Mouse (Mus musculus) MEL (cell line): ENCODE data around the gene Cmc2. TPM values are rescaled to one million over a fixed set of nuclear protein-coding genes. Genes with fewer than 3 reads are reported as not detected.

Source experiments
- DNase-seq: peaks from one replicate; pipeline ENCODE4 v3.0.0; 2011; ENCODE audit warnings: low read depth, low spot score
- H3K27ac ChIP-seq: 2 replicates; pipeline ENCODE4 v1.5.1; 2012; ENCODE audit warnings: low read depth, mild to moderate bottlenecking, control low read depth, low read length, moderate library complexity; ENCODE audit not compliant: control insufficient read depth
- H3K27me3 ChIP-seq, 2 experiments: fragments of 150-350 bp in 1 of 2; sonication (generic) in 1 of 2; 2 replicates each; pipeline ENCODE4 v1.6.1; 2012; ENCODE audit warnings: low read length in 2 of 2, mild to moderate bottlenecking in 2 of 2, improper control_type of control experiment in 1 of 2, moderate library complexity in 1 of 2; ENCODE audit not compliant: insufficient read depth in 2 of 2, control insufficient read depth in 1 of 2
- H3K36me3 ChIP-seq, 2 experiments: 2 replicates each; pipeline ENCODE4 v1.6.1; 2012 to 2014; ENCODE audit warnings: low read length in 2 of 2, improper control_type of control experiment in 1 of 2, inconsistent platforms in 1 of 2, mild to moderate bottlenecking in 1 of 2; ENCODE audit not compliant: insufficient read depth in 2 of 2, control insufficient read depth in 1 of 2
- H3K4me1 ChIP-seq, 2 experiments: fragments of 150-350 bp in 1 of 2; sonication (generic) in 1 of 2; 2 replicates each; pipeline ENCODE4 v1.6.1; 2012; ENCODE audit warnings: low read length in 2 of 2, improper control_type of control experiment in 1 of 2, mild to moderate bottlenecking in 1 of 2; ENCODE audit not compliant: insufficient read depth in 2 of 2, control insufficient read depth in 1 of 2
- H3K4me3 ChIP-seq, 2 experiments: fragments of 150-350 bp in 1 of 2; sonication (generic) in 1 of 2; 2 replicates each; pipeline ENCODE4 v1.5.1; 2012; ENCODE audit warnings: low read depth in 2 of 2, low read length in 2 of 2, mild to moderate bottlenecking in 2 of 2, moderate library complexity in 2 of 2, control low read depth in 1 of 2, improper control_type of control experiment in 1 of 2; ENCODE audit not compliant: control insufficient read depth in 1 of 2, insufficient read depth in 1 of 2
- H3K79me2 ChIP-seq: 2 replicates; pipeline ENCODE4 v1.6.1; 2012; ENCODE audit warnings: mild to moderate bottlenecking, low read length, moderate library complexity; ENCODE audit not compliant: control insufficient read depth, poor library complexity, insufficient read depth
- H3K9ac ChIP-seq: 2 replicates; pipeline ENCODE4 v1.6.1; 2012; ENCODE audit warnings: low read depth, mild to moderate bottlenecking, control low read depth, low read length, moderate library complexity; ENCODE audit not compliant: control insufficient read depth, poor library complexity, severe bottlenecking
- H3K9me3 ChIP-seq: fragments of 150-350 bp; sonication (generic); replicated peaks from 2 replicates; pipeline ENCODE4 v1.6.1; 2012; ENCODE audit warnings: mild to moderate bottlenecking, low read length, improper control_type of control experiment, moderate library complexity; ENCODE audit not compliant: insufficient read depth
- BHLHE40 ChIP-seq: IDR thresholded peaks from 2 replicates; pipeline ENCODE4 v1.6.1; 2012; ENCODE audit warnings: low read depth, mild to moderate bottlenecking, inconsistent platforms, low read length, improper control_type of control experiment, borderline replicate concordance
- CHD2 ChIP-seq: IDR thresholded peaks from 2 replicates; pipeline ENCODE4 v1.6.1; 2011; ENCODE audit warnings: low read length, improper control_type of control experiment
- CTCF ChIP-seq, 3 experiments: IDR thresholded peaks in 2 of 3; conservative IDR thresholded peaks in 1 of 3; 2 replicates each; pipeline ENCODE4 v1.5.1; 2011 to 2012; ENCODE audit warnings: low read length in 3 of 3, low read depth in 2 of 3, mild to moderate bottlenecking in 2 of 3, improper control_type of control experiment in 1 of 3, inconsistent platforms in 1 of 3, mixed read lengths in 1 of 3, moderate library complexity in 1 of 3; ENCODE audit not compliant: control insufficient read depth in 1 of 3, insufficient read depth in 1 of 3, poor library complexity in 1 of 3, severe bottlenecking in 1 of 3
- E2F4 ChIP-seq: IDR thresholded peaks from 2 replicates; pipeline ENCODE4 v1.6.1; 2011; ENCODE audit warnings: low read depth, low read length, improper control_type of control experiment, borderline replicate concordance
- EP300 ChIP-seq, 2 experiments: IDR thresholded peaks; 2 replicates each; pipeline ENCODE4 v1.6.1; 2011; ENCODE audit warnings: improper control_type of control experiment in 2 of 2, low read length in 2 of 2, low read depth in 1 of 2, mild to moderate bottlenecking in 1 of 2
- KAT2A ChIP-seq: conservative IDR thresholded peaks from 2 replicates; pipeline ENCODE4 v1.6.1; 2012; ENCODE audit warnings: low read depth, low read length, improper control_type of control experiment, inconsistent platforms
- MAFK ChIP-seq: IDR thresholded peaks from 2 replicates; pipeline ENCODE4 v1.6.1; 2011; ENCODE audit warnings: low read depth, mild to moderate bottlenecking, low read length, improper control_type of control experiment, borderline replicate concordance
- MEF2A ChIP-seq: IDR thresholded peaks from 2 replicates; pipeline ENCODE4 v1.6.1; 2014; ENCODE audit warnings: low read depth, mild to moderate bottlenecking, inconsistent platforms, low read length, improper control_type of control experiment; ENCODE audit not compliant: poor library complexity, insufficient replicate concordance, severe bottlenecking; ENCODE audit errors: extremely low read depth
- MXI1 ChIP-seq: IDR thresholded peaks from 2 replicates; pipeline ENCODE4 v1.6.1; 2011; ENCODE audit warnings: mild to moderate bottlenecking, low read depth, low read length, improper control_type of control experiment
- RAD21 ChIP-seq: IDR thresholded peaks from 2 replicates; pipeline ENCODE4 v1.6.1; 2011; ENCODE audit warnings: mild to moderate bottlenecking, low read depth, low read length, improper control_type of control experiment
- SMC3 ChIP-seq: IDR thresholded peaks from 2 replicates; pipeline ENCODE4 v1.6.1; 2011; ENCODE audit warnings: low read depth, low read length, improper control_type of control experiment
- UBTF ChIP-seq: IDR thresholded peaks from 2 replicates; pipeline ENCODE4 v1.6.1; 2012; ENCODE audit warnings: low read depth, mild to moderate bottlenecking, inconsistent platforms, low read length, improper control_type of control experiment, moderate library complexity, borderline replicate concordance; ENCODE audit not compliant: insufficient read depth
- USF2 ChIP-seq, 2 experiments: IDR thresholded peaks; 2 replicates each; pipeline ENCODE4 v1.6.1; 2011 to 2012; ENCODE audit warnings: improper control_type of control experiment in 2 of 2, low read length in 2 of 2, borderline replicate concordance in 1 of 2, inconsistent platforms in 1 of 2, low read depth in 1 of 2, mild to moderate bottlenecking in 1 of 2; ENCODE audit not compliant: insufficient read depth in 1 of 2
- ZKSCAN1 ChIP-seq: IDR thresholded peaks from 2 replicates; pipeline ENCODE4 v1.6.1; 2012; ENCODE audit warnings: low read depth, mild to moderate bottlenecking, inconsistent platforms, low read length, improper control_type of control experiment, moderate library complexity
- ZNF384 ChIP-seq: IDR thresholded peaks from 2 replicates; pipeline ENCODE4 v1.6.1; 2012; ENCODE audit warnings: low read depth, mild to moderate bottlenecking, inconsistent platforms, low read length, improper control_type of control experiment
- polyA plus RNA-seq, 2 experiments: library from polyadenylated mRNA; stranded (reverse) in 1 of 2; unstranded in 1 of 2; fragments of >175 nt in 1 of 2; fragments of >200 nt in 1 of 2; gene quantifications; 2 replicates each; pipeline versions ENCODE4 v1.2.1 to v1.2.4; 2012; ENCODE audit warnings: low replicate concordance in 2 of 2, low read depth in 1 of 2; ENCODE audit not compliant: insufficient read length in 2 of 2, insufficient read depth in 1 of 2, missing spikeins in 1 of 2
- total RNA-seq: library from RNA; depleted of rRNA; stranded (reverse); fragments of 300-350 nt; gene quantifications from 2 replicates; pipeline ENCODE4 v1.2.3, GENCODE M21; 2012

Cmc2 gene
- total and polyA plus RNA-seq, 3 experiments: 65.4 to 111 TPM; not detected in 1

GRCm38 (mm10) chr8:116928588-116928987 lies 7.3 kb upstream of the Cmc2 start:
- Histone ChIP-seq H3K9ac (no peak overlapping the region), H3K27ac (no peak overlapping the region), H3K9me3 (no peaks in the 10 kb centered on the region)
- TF ChIP-seq ZKSCAN1 (no peak), CTCF (IDR thresholded peaks at IDR 0.05 in 2 of 3, conservative IDR thresholded peaks at IDR 0.05 in 1 of 3; ENCODE audit: control insufficient read depth in 1 of 3, insufficient read depth in 1 of 3, low read depth in 2 of 3, low read length in 3 of 3, poor library complexity in 1 of 3, severe bottlenecking in 1 of 3) (peak; percentile 21 to 55 (median 40); a peak in 5 of 6 replicates)
- TF ChIP-seq, all 39 proteins: peak for 1
- H3K79me2 ChIP-seq: no peaks in the 10 kb centered on the region
- no peak overlapping the region for H3K4me3 ChIP-seq
- no peaks in the 10 kb centered on the region for H3K4me1 ChIP-seq
- peak; percentile 38 for DNase-seq
- H3K36me3 ChIP-seq: peaks cover 0 to 13% of the 10 kb centered on the region in 2 experiments; a peak in 3 of 4 replicates
- H3K27me3 ChIP-seq: no peaks in the 10 kb centered on the region

- no peak overlapping the region for H3K4me3 ChIP-seq
- TF ChIP-seq E2F4 (no peak), CHD2 (no peak), ZNF384 (no peak), MEF2A (no peak), SMC3 (peak; percentile 39), CTCF (IDR thresholded peaks at IDR 0.05 in 2 of 3, conservative IDR thresholded peaks at IDR 0.05 in 1 of 3; ENCODE audit: control insufficient read depth in 1 of 3, insufficient read depth in 1 of 3, low read depth in 2 of 3, low read length in 3 of 3, poor library complexity in 1 of 3, severe bottlenecking in 1 of 3) (peak; percentile 64 to 84 (median 69)), KAT2A (no peak), ZKSCAN1 (no peak), MAFK (no peak), RAD21 (0 out of 2 replicates have a peak, but pooled peaks have one; percentile 1)
- TF ChIP-seq, all 39 proteins: peak for 3
- H3K4me1 ChIP-seq: peaks cover 0 to 2% of the 10 kb centered on the region in 2 experiments; a peak in 1 of 4 replicates
- no peaks in the 10 kb centered on the region for H3K27me3 ChIP-seq
- DNase-seq: peak; percentile 52
- H3K79me2 ChIP-seq: peaks cover 2% of the 10 kb centered on the region; the same call in 1 of the 2 replicates
- H3K36me3 ChIP-seq: peaks cover 5 to 8% of the 10 kb centered on the region in 2 experiments
- H3K9ac ChIP-seq: no peak overlapping the region
- H3K9me3 ChIP-seq: no peaks in the 10 kb centered on the region
- H3K27ac ChIP-seq: no peak overlapping the region
These were observed 6.6 kb upstream of the Cmc2 start for GRCm38 (mm10) chr8:116927880-116928279.

GRCm38 (mm10) chr8:116923526-116923925 lies 2.3 kb upstream of the Cmc2 start:
- Histone ChIP-seq H3K79me2 (peaks cover 15% of the 10 kb centered on the region), H3K4me1 (peaks cover 2 to 18% of the 10 kb centered on the region in 2 experiments; a peak in 3 of 4 replicates), H3K27ac (no peak overlapping the region; the same call in 1 of the 2 replicates), H3K9ac (no peak overlapping the region), H3K4me3 (no peak overlapping the region), H3K36me3 (peaks cover 2 to 16% of the 10 kb centered on the region in 2 experiments), H3K27me3 (no peaks in the 10 kb centered on the region), H3K9me3 (no peaks in the 10 kb centered on the region)
- no peak for TF ChIP-seq USF2 (IDR thresholded peaks at IDR 0.05; ENCODE audit: borderline replicate concordance in 1 of 2, insufficient read depth in 1 of 2, low read depth in 1 of 2, low read length in 2 of 2)
- TF ChIP-seq BHLHE40: peak; percentile 20; the same call in 1 of the 2 replicates
- TF ChIP-seq MXI1: 0 out of 2 replicates have a peak, but pooled peaks have one; percentile 26
- TF ChIP-seq UBTF: no peak
- TF ChIP-seq EP300 (IDR thresholded peaks at IDR 0.05; ENCODE audit: low read depth in 1 of 2, low read length in 2 of 2): 0 out of 4 replicates have a peak, but pooled peaks of 1 of the 2 experiments have one; percentile 9
- DNase-seq: peak; percentile 36
